Mouse (Mus musculus): Measurements from ENCODE around the gene Ermp1.

Ermp1 gene

GRCm38 (mm10) chr19:29661974-29662580 is 13.9 kb upstream of the Ermp1 start:
- DNase-seq (ENCODE audit: low spot score): no peak

GRCm38 (mm10) chr19:29660835-29661764 is 12.9 kb upstream of the Ermp1 start:
- DNase-seq (ENCODE audit: low spot score): no peak

GRCm38 (mm10) chr19:29659705-29660104 is 11.5 kb upstream of the Ermp1 start:
- DNase-seq (ENCODE audit: low spot score): no peak

GRCm38 (mm10) chr19:29658836-29659235 is 10.6 kb upstream of the Ermp1 start:
- DNase-seq (ENCODE audit: low spot score): no peak

- DNase-seq (ENCODE audit: low spot score): no peak
These were observed 9.3 kb upstream of the Ermp1 start for GRCm38 (mm10) chr19:29657558-29657957.

GRCm38 (mm10) chr19:29657033-29657432 is 8.8 kb upstream of the Ermp1 start:
- DNase-seq (ENCODE audit: low spot score): no peak

GRCm38 (mm10) chr19:29656620-29657019 is 8.4 kb upstream of the Ermp1 start:
- DNase-seq (ENCODE audit: low spot score): no peak

- no peak for DNase-seq (ENCODE audit: low spot score)
These were observed 7.8 kb upstream of the Ermp1 start for GRCm38 (mm10) chr19:29656029-29656428.

GRCm38 (mm10) chr19:29655148-29655547 is 6.9 kb upstream of the Ermp1 start:
- DNase-seq (ENCODE audit: low spot score): peak; percentile 77

GRCm38 (mm10) chr19:29653768-29654265 is 5.6 kb upstream of the Ermp1 start:
- no peak for DNase-seq (ENCODE audit: low spot score)

- DNase-seq (ENCODE audit: low spot score): no peak
These were observed 1.5 kb upstream of the Ermp1 start for GRCm38 (mm10) chr19:29649683-29650082.

- DNase-seq (ENCODE audit: low spot score): no peak
These were observed 317 bp upstream of the Ermp1 start for GRCm38 (mm10) chr19:29648550-29648914.

GRCm38 (mm10) chr19:29644747-29645146 is 3.5 kb downstream of the Ermp1 start:
- no peak for DNase-seq (ENCODE audit: low spot score)

- DNase-seq (ENCODE audit: low spot score): no peak
These were observed 4.9 kb downstream of the Ermp1 start for GRCm38 (mm10) chr19:29643194-29643922.

GRCm38 (mm10) chr19:29642211-29642610 is 6.0 kb downstream of the Ermp1 start:
- no peak for DNase-seq (ENCODE audit: low spot score)

GRCm38 (mm10) chr19:29641510-29641909 is 6.7 kb downstream of the Ermp1 start:
- DNase-seq (ENCODE audit: low spot score): no peak

- DNase-seq (ENCODE audit: low spot score): no peak
These were observed 7.2 kb downstream of the Ermp1 start for GRCm38 (mm10) chr19:29641055-29641454.

- no peak for DNase-seq (ENCODE audit: low spot score)
These were observed 36.1 kb downstream of the Ermp1 start for GRCm38 (mm10) chr19:29612102-29612501.

- DNase-seq (ENCODE audit: low spot score): no peak
These were observed 37.3 kb downstream of the Ermp1 start for GRCm38 (mm10) chr19:29610907-29611306.

- DNase-seq (ENCODE audit: low spot score): no peak
These were observed 40.0 kb downstream of the Ermp1 start for GRCm38 (mm10) chr19:29608212-29608611.

- DNase-seq (ENCODE audit: low spot score): no peak
These were observed 40.7 kb downstream of the Ermp1 start for GRCm38 (mm10) chr19:29607521-29607920.

- no peak for DNase-seq (ENCODE audit: low spot score)
These were observed 43.6 kb downstream of the Ermp1 start for GRCm38 (mm10) chr19:29604653-29605052.

Data from testis, postnatal 14 days (tissue).